Mouse (Mus musculus): ENCODE measurements around the gene Pnma1. TPM values are rescaled to one million over a fixed set of nuclear protein-coding genes. Genes with fewer than 3 reads are reported as not detected.

Gene Pnma1
- 0.15 TPM in 2 replicates for total RNA-seq (2015)
- total RNA-seq (2017) = 0.24 and 0.62 TPM in 2 replicates

GRCm38 (mm10) chr12:84147954-84148621 is at the start of gene Pnma1:
Gene Pnma1, minus strand, starts transcription at chr12:84148489.
- ATAC-seq (replicated peaks; ENCODE audit: poor library complexity) = peak; percentile 58

- ATAC-seq (replicated peaks; ENCODE audit: poor library complexity) = no peak
Measured at GRCm38 (mm10) chr12:84195195-84195594, 46.9 kb upstream of the Pnma1 start.

GRCm38 (mm10) chr12:84194400-84195109 is 46.3 kb upstream of the Pnma1 start:
- ATAC-seq (replicated peaks; ENCODE audit: poor library complexity) = no peak

GRCm38 (mm10) chr12:84193642-84194399 is 45.5 kb upstream of the Pnma1 start:
- peak; percentile 86 for ATAC-seq (replicated peaks; ENCODE audit: poor library complexity)

GRCm38 (mm10) chr12:84192741-84193641 is 44.7 kb upstream of the Pnma1 start:
- ATAC-seq (replicated peaks; ENCODE audit: poor library complexity) = peak; percentile 30

- ATAC-seq (replicated peaks; ENCODE audit: poor library complexity) = no peak
Measured at GRCm38 (mm10) chr12:84192280-84192679, 44.0 kb upstream of the Pnma1 start.

GRCm38 (mm10) chr12:84191770-84192169 is 43.5 kb upstream of the Pnma1 start:
- no peak for ATAC-seq (replicated peaks; ENCODE audit: poor library complexity)

- ATAC-seq (replicated peaks; ENCODE audit: poor library complexity) = no peak
Measured at GRCm38 (mm10) chr12:84191190-84191589, 42.9 kb upstream of the Pnma1 start.

- no peak for ATAC-seq (replicated peaks; ENCODE audit: poor library complexity)
Measured at GRCm38 (mm10) chr12:84190151-84190820, 42.0 kb upstream of the Pnma1 start.

- ATAC-seq (replicated peaks; ENCODE audit: poor library complexity) = no peak
Measured at GRCm38 (mm10) chr12:84188881-84189444, 40.7 kb upstream of the Pnma1 start.

GRCm38 (mm10) chr12:84187752-84188601 is 39.7 kb upstream of the Pnma1 start:
- peak; percentile 64 for ATAC-seq (replicated peaks; ENCODE audit: poor library complexity)

GRCm38 (mm10) chr12:84186950-84187349 is 38.7 kb upstream of the Pnma1 start:
- ATAC-seq (replicated peaks; ENCODE audit: poor library complexity) = no peak

GRCm38 (mm10) chr12:84186536-84186935 is 38.2 kb upstream of the Pnma1 start:
- no peak for ATAC-seq (replicated peaks; ENCODE audit: poor library complexity)

GRCm38 (mm10) chr12:84185547-84185946 is 37.3 kb upstream of the Pnma1 start:
- ATAC-seq (replicated peaks; ENCODE audit: poor library complexity) = no peak

- ATAC-seq (replicated peaks; ENCODE audit: poor library complexity) = no peak
Measured at GRCm38 (mm10) chr12:84184979-84185378, 36.7 kb upstream of the Pnma1 start.

- ATAC-seq (replicated peaks; ENCODE audit: poor library complexity) = no peak
Measured at GRCm38 (mm10) chr12:84181999-84182398, 33.7 kb upstream of the Pnma1 start.

- ATAC-seq (replicated peaks; ENCODE audit: poor library complexity) = peak; percentile 80
Measured at GRCm38 (mm10) chr12:84180701-84181435, 32.6 kb upstream of the Pnma1 start.

GRCm38 (mm10) chr12:84180090-84180489 is 31.8 kb upstream of the Pnma1 start:
- no peak for ATAC-seq (replicated peaks; ENCODE audit: poor library complexity)
